Mouse (Mus musculus) heart, embryonic 12.5 days (tissue): ENCODE results near the gene Marveld3. TPM values are rescaled to one million over a fixed set of nuclear protein-coding genes. Genes with fewer than 3 reads are reported as not detected.

Experiments used
- polyA plus RNA-seq: library from polyadenylated mRNA; unstranded; fragments of >200 nt; fragmentation: Nextera tagmentation; extraction: Ambion mirVana; gene quantifications from 2 replicates; pipeline ENCODE4 v1.2.1, GENCODE M21; 2016

Gene Marveld3
- polyA plus RNA-seq, 1 experiment from 2014 or later, result 0.41 TPM

Other genes starting within 250 kb of the Marveld3 start
- 8.1 and 8.8 TPM in 2 replicates for gene Atxn1l, start 224.5 kb downstream of the Marveld3 start, polyA plus RNA-seq
- 44.8 and 46.7 TPM in 2 replicates for gene Ap1g1, start 183.6 kb downstream of the Marveld3 start, polyA plus RNA-seq
- gene Phlpp2, start 93.7 kb downstream of the Marveld3 start, polyA plus RNA-seq, result 1.5 and 1.8 TPM in 2 replicates
- gene Tat, start 28.2 kb upstream of the Marveld3 start, polyA plus RNA-seq, result 0.08 TPM in 1 of 2 replicates, not detected in the other
- 0.60 and 0.69 TPM in 2 replicates for gene Chst4, start 77.5 kb upstream of the Marveld3 start, polyA plus RNA-seq
- gene Zfp612, start 117.5 kb upstream of the Marveld3 start, polyA plus RNA-seq, result 6.8 and 7.2 TPM in 2 replicates
- not detected in 2 replicates for gene Gm21964, start 139.0 kb upstream of the Marveld3 start, polyA plus RNA-seq
- gene Gm17720, start 140.6 kb upstream of the Marveld3 start, polyA plus RNA-seq, result not detected in 2 replicates
- gene Calb2, start 206.0 kb upstream of the Marveld3 start, polyA plus RNA-seq, result 1.7 and 1.8 TPM in 2 replicates